Mouse (Mus musculus): ENCODE measurements around the gene Specc1.

DNA sequence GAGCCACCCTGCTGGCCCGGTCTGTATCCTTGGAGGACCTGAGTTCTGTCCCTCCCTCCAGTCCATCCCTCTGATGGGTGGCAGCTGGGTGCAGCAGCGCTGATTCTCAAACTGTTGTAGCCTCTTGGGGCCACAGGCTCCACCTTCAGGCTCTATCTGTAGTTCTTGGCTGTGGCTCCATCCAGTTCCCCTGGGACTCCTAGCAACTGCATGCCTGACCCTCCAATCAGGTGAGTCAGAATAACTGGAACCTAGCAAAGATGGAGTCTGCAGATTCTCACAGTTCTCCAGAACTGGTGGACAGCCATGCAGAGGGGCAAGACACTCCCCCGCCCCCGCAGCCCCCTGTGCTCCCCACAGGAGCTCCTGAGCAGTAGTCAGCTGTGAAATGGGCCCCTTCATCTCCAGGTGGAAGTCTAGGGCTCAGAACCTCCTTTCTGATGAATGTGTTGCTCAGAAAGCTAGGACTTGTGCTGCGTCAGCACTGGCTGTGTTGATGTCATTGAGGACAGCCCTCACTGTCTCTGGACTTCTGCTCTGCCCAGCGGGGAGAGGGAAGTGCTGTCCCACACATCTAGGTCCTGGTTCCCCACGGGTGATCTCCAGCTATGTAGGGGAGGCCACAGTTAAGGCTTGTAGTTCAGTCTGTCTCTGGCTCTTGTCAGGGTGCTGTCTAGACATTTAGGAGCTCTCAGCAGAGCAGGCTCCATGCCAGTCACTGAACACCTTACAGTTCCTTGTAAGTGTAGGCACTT lies 264.4 kb downstream of the Specc1 start:
- TF ChIP-seq CTCF (IDR thresholded peaks at IDR 0.05; ENCODE audit: borderline replicate concordance, insufficient read depth, low read depth, low read length) (no peak), POLR2A (IDR thresholded peaks at IDR 0.05; ENCODE audit: borderline replicate concordance, insufficient read depth, low read length) (no peak)
